Mouse (Mus musculus) neural tube, embryonic 10.5 days (tissue): ENCODE data around the gene Atp1a1.

Source experiments
- DNase-seq: peaks from one replicate; pipeline ENCODE4 v3.0.0-alpha.2; 2017; ENCODE audit warnings: low spot score; ENCODE audit errors: extremely low spot score

The Atp1a1 gene

GRCm38 (mm10) chr3:101604550-101605223, at the start of gene Atp1a1:
Gene Atp1a1, minus strand, starts transcription at chr3:101604684.
- peak; percentile 97 for DNase-seq

GRCm38 (mm10) chr3:101653446-101653845, 49.0 kb upstream of the Atp1a1 start:
- DNase-seq: no peak

- no peak for DNase-seq
These were observed 48.5 kb upstream of the Atp1a1 start for GRCm38 (mm10) chr3:101652967-101653366.

DNA sequence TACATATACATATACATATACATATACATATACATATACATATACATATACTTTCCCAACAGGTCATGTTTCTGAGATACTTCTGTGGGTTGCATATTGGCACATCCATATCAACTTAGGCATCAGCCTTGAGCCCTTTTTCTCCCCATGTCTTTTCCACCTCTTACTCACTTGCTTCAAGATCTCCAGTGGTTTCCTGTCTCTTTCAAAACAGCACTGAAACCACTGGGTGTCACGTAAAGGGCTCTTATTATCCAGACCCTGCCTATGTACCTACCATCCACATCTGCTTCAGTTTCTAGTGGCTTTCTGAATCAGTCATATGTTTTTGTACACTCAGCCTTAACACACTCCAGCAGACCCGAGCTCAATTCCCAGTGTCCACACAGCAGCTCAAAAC, 45.8 kb upstream of the Atp1a1 start:
- DNase-seq: no peak

DNA sequence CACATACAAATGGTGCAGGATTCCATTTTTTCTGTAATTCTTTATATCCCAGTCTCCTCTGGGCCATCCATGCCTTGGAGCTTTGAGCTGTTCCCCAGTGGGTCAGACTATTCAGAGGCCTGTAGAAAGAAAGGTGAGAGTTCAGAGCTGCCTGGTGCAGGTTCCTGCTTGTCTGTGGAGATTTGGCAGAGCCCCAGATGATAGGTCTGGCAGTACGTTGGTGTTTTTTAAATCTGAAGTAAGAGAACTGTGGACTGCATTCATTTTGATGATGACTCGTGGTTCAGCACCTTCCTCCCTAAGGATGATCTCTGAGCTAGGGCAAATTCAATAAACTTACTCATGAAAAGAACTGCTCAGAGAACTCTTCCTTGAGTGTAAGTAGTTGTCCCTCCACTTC, 44.8 kb upstream of the Atp1a1 start:
- DNase-seq: no peak

- DNase-seq: no peak
These were observed 43.8 kb upstream of the Atp1a1 start for GRCm38 (mm10) chr3:101648096-101648793.

DNA sequence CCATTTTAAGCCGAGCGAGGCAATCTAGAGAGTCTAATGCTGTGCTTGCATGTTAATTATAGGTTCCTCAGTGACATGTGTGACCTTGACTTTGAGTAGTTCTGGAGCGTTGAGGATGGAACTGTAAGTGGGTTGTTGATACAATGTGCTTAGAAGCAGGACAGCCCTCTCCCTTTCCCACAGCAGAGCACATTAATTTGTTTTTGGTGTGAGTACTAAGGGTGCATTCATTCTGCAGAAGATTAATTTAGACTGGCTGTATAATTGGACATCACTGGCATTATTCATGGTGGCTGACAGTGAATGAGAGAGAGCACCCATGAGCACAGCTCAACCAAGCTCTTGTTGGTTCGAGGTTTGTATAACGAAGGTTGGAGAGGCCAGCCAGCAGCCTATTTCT, 42.3 kb upstream of the Atp1a1 start:
- no peak for DNase-seq

DNA sequence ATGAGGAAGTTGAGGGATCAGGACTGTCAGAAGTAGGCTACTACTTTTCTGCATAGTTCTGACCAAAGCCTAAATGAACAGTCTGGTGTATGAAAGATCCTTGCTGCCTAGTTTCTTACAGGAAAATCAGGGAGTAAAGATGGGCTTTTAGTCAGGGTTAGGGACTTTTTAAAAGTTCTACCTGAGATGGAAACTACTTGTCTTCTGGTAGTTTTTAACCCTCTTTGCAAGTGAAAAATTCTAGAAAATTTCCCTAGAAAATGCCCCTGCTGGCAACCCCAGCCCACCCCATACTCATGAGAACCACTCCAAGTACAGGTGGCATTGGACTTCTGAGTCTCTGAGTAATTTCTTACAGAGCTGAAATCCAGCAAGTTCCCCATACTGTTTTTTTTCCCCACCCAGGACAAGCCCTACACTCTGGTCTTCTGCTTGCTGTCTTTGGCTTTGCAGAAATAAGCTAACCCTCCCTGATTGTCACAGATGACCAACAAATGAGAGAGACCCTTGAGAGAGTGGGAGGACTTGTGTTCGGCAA, 41.2 kb upstream of the Atp1a1 start:
- DNase-seq: no peak

DNA sequence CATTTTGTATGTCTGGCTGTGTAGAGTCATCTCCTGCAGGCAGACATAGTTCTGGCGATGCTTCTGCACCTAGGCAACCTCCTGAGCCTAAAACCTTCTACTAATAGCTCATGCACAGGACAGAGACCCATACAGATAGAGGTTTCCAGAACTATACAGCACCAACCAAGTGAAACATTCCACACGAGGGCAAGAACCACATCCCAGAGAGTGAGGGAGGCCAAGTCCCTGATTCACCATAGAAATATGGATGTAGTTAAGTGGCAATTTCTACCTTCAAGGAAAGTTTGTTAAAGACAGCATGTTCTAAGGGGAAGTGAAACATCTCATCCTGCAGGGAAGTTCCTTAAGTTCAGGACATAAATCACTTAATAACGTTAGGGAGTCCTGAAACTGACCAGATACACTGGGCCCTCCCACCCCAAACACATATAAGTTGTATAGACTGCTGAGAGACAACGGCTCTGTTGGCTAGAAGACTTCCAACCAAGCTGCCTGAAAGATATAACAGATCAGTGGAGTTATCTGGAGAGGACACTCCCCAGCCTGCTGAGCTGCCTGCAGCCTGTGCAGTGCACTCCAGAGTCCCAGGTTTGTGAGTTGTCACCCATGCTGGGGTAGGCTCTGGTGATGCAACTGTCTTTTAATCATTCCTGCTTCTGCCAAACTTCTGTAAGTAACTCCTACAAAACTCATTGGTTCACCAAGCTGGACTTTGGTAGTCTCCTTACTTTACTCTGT, 39.7 kb upstream of the Atp1a1 start:
- DNase-seq: no peak

DNA sequence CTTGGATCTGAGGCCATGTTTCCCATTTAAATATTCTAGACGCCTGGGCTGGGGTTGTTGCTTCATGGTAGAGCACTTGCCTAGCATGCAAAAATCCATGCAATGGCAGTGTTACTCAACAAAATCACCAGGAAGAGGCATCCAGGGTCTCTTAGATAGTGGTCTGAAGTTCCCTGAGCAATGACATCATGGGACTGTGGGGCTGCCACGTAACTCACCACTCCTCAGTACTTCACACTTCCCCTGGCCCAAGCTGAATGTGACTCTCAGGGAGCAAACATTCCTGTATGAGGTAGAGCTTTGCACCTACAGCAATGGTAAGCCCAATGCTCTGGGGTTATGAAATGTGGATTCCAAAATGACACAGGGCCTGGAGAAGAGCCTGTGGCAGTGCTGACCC, 38.8 kb upstream of the Atp1a1 start:
- DNase-seq: no peak

- DNase-seq: no peak
These were observed 33.7 kb upstream of the Atp1a1 start for GRCm38 (mm10) chr3:101638223-101638622.

GRCm38 (mm10) chr3:101636510-101636909, 32.0 kb upstream of the Atp1a1 start:
- DNase-seq: no peak

DNA sequence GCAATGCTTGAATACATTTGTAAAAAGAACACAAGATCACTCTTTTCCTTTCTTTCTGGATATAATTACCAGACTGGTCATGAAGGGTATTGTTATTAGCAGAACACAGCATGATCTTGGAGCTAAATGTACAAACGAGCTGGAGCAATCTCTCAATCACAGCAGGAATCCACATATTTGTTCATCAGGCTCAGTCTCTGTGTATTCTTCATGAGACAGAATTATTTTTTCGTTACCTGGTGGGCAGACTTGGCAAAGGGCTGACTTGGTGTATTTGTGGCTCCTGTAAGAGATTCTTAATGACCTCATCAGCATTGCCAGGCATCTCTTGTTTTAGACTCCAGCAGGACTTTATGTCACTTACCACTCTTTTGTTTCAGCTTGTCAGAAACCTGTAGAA, 31.6 kb upstream of the Atp1a1 start:
- no peak for DNase-seq

- no peak for DNase-seq
These were observed 29.8 kb upstream of the Atp1a1 start for GRCm38 (mm10) chr3:101634141-101634900.

- DNase-seq: no peak
These were observed 23.8 kb upstream of the Atp1a1 start for GRCm38 (mm10) chr3:101628255-101628654.

DNA sequence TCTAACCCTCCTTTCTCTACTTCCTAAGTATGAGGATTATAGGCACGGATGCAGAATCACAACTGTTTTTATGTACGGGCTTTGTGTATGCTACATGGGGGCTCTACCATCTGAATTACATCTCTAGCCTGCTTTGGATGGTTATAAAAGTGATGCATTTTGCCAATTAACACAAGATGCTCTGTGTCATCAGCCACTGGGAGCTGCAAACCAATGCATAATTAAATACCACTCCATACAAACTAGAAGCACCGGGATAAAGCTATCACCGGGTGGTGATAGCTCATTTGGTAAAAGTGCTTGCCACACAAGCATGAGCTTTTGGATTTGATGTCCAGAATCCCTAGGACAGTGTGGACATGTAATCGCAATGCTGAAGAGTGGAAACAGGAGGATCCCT, 19.8 kb upstream of the Atp1a1 start:
- DNase-seq: no peak

DNA sequence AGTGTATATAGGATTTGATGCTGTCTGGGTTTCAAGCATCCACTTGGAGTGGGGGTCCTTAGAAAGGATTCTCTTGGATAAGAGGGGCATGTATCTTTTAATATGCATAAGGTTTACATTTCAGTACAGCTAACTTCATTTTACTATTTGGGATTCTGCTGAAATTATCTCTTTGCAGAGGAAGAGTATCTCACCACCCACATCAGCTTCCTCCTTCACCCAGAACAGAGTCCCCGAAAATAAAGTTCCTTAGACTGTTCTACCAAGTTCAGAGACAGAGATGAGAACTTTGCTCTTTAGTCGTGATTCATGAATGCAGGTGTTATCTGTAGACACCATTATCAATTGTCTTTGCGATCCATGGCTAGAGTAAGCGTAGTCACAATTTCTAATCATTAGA, 14.5 kb upstream of the Atp1a1 start:
- no peak for DNase-seq

- no peak for DNase-seq
These were observed 14.0 kb upstream of the Atp1a1 start for GRCm38 (mm10) chr3:101618505-101618904.

DNA sequence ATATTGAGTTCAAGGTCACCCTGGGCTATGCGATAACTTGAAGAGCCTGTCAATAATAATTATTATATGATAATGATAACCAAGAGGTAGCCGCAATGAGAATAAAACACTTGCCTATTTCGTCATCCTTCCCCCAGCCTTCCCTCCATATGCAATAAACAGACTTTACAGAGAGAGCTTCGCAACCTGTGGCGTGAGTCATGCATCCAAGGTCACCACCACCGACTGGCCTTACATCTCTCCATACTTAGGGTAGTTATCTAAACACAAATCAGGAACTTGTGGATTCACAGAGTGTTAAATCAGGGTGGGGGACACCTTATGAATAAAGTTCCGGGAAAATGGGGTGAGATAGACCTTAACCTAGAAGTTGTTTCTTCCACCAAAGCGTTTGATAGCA, 13.0 kb upstream of the Atp1a1 start:
- DNase-seq: no peak

GRCm38 (mm10) chr3:101617007-101617406, 12.5 kb upstream of the Atp1a1 start:
- DNase-seq: no peak

DNA sequence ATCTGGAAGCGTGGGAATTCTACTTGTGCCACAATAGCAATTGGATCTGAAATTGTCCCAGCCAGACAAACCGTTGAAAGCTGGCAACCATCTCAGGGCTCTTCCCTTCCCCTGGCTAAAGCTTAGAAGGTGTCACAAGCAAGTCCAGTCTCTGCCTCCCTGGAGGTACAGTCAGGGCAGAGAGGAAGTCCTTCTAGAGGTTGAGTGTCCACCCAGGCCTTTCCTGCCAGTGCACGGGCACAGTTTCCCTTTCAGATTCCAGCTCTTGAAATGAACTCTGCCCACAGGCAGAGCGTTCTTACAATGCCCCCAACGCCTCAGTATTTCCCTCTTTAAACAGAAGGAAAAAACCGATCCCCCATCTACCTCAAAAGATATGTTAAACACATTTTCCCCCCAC, 11.4 kb upstream of the Atp1a1 start:
- no peak for DNase-seq
